Mouse (Mus musculus) spleen, postnatal 10 days (tissue): ENCODE measurements around the gene Trim67.
A peak's percentile ranks its signal among the peaks of the same experiment; 100 is the strongest.
"Not testable (repeated sequence)": the region's sequence is repeated elsewhere in the genome, so short reads cannot be mapped to it uniquely, and the experiment has no call there.

ENCODE experiments used
- DNase-seq, 2 experiments: peaks; one replicate each; pipeline ENCODE4 v3.0.0; 2021 to 2022; ENCODE audit warnings: low spot score in 2 of 2

The Trim67 gene

GRCm38 (mm10) chr8:124833430-124834205 lies 40.7 kb downstream of the Trim67 start:
- DNase-seq, result no peak

- no peak for DNase-seq
Measured at GRCm38 (mm10) chr8:124835848-124836247, 43.0 kb downstream of the Trim67 start.

- no peak for DNase-seq
Measured at GRCm38 (mm10) chr8:124836273-124836672, 43.4 kb downstream of the Trim67 start.

- DNase-seq, result no peak
Measured at GRCm38 (mm10) chr8:124836907-124837306, 44.0 kb downstream of the Trim67 start.

- DNase-seq, result no peak
Measured at GRCm38 (mm10) chr8:124837956-124838355, 45.1 kb downstream of the Trim67 start.

GRCm38 (mm10) chr8:124839371-124839770 lies 46.5 kb downstream of the Trim67 start:
- DNase-seq, result no peak

GRCm38 (mm10) chr8:124840900-124841299 lies 48.0 kb downstream of the Trim67 start:
- no peak for DNase-seq

GRCm38 (mm10) chr8:124841775-124842174 lies 48.9 kb downstream of the Trim67 start:
- DNase-seq, result no peak

- not testable (repeated sequence) for DNase-seq
Measured at GRCm38 (mm10) chr8:124842929-124843328, 50.0 kb downstream of the Trim67 start.

- no peak for DNase-seq
Measured at GRCm38 (mm10) chr8:124845131-124845530, 52.2 kb downstream of the Trim67 start.

- DNase-seq, result no peak
Measured at GRCm38 (mm10) chr8:124845573-124845972, 52.7 kb downstream of the Trim67 start.

GRCm38 (mm10) chr8:124853511-124853910 lies 60.6 kb downstream of the Trim67 start:
- no peak for DNase-seq

- DNase-seq, result peak in 1 of 2 experiments; percentile 64
Measured at GRCm38 (mm10) chr8:124859466-124859865, 66.6 kb downstream of the Trim67 start.

- DNase-seq, result no peak
Measured at GRCm38 (mm10) chr8:124860188-124860587, 67.3 kb downstream of the Trim67 start.

GRCm38 (mm10) chr8:124862321-124863162 lies 69.7 kb downstream of the Trim67 start, which contains the start of the genes Gnpat and 2810004N23Rik:
Gene Gnpat (plus strand): TSS chr8:124863033.
Gene 2810004N23Rik (minus strand): TSS chr8:124863120.
- peak; percentile 91 to 92 for DNase-seq

GRCm38 (mm10) chr8:124863163-124863677 lies 70.3 kb downstream of the Trim67 start:
- DNase-seq, result no peak

GRCm38 (mm10) chr8:124863729-124864128 lies 70.8 kb downstream of the Trim67 start:
- DNase-seq, result peak; percentile 22 to 27

GRCm38 (mm10) chr8:124866669-124867068 lies 73.8 kb downstream of the Trim67 start:
- DNase-seq, result no peak

- no peak for DNase-seq
Measured at GRCm38 (mm10) chr8:124867126-124867525, 74.2 kb downstream of the Trim67 start.

GRCm38 (mm10) chr8:124869708-124870107 lies 76.8 kb downstream of the Trim67 start:
- no peak for DNase-seq

- no peak for DNase-seq
Measured at GRCm38 (mm10) chr8:124871474-124871873, 78.6 kb downstream of the Trim67 start.

- no peak for DNase-seq
Measured at GRCm38 (mm10) chr8:124872081-124872480, 79.2 kb downstream of the Trim67 start.
